Mouse (Mus musculus): ENCODE data around the gene Tmem178.

Gene Tmem178

GRCm38 (mm10) chr17:80944530-80945198, at the start of gene Tmem178:
TSS of gene Tmem178 (plus strand) at chr17:80944632.
- no peak for DNase-seq (ENCODE audit: extremely low read depth, low read depth)

- DNase-seq (ENCODE audit: extremely low read depth, low read depth): no peak
Observed at GRCm38 (mm10) chr17:80896481-80896880, 48.0 kb upstream of the Tmem178 start.

- DNase-seq (ENCODE audit: extremely low read depth, low read depth): no peak
Observed at GRCm38 (mm10) chr17:80897709-80898440, 46.6 kb upstream of the Tmem178 start.

- no peak for DNase-seq (ENCODE audit: extremely low read depth, low read depth)
Observed at GRCm38 (mm10) chr17:80899513-80900199, 44.8 kb upstream of the Tmem178 start.

GRCm38 (mm10) chr17:80900200-80900520, 44.3 kb upstream of the Tmem178 start:
- no peak for DNase-seq (ENCODE audit: extremely low read depth, low read depth)

- DNase-seq (ENCODE audit: extremely low read depth, low read depth): no peak
Observed at GRCm38 (mm10) chr17:80901885-80902284, 42.5 kb upstream of the Tmem178 start.

- DNase-seq (ENCODE audit: extremely low read depth, low read depth): no peak
Observed at GRCm38 (mm10) chr17:80903121-80903875, 41.1 kb upstream of the Tmem178 start.

GRCm38 (mm10) chr17:80904061-80904460, 40.4 kb upstream of the Tmem178 start:
- no peak for DNase-seq (ENCODE audit: extremely low read depth, low read depth)

- no peak for DNase-seq (ENCODE audit: extremely low read depth, low read depth)
Observed at GRCm38 (mm10) chr17:80915666-80916065, 28.8 kb upstream of the Tmem178 start.

GRCm38 (mm10) chr17:80919261-80919660, 25.2 kb upstream of the Tmem178 start:
- DNase-seq (ENCODE audit: extremely low read depth, low read depth): no peak

GRCm38 (mm10) chr17:80921286-80922134, 22.9 kb upstream of the Tmem178 start:
- DNase-seq (ENCODE audit: extremely low read depth, low read depth): no peak

- DNase-seq (ENCODE audit: extremely low read depth, low read depth): no peak
Observed at GRCm38 (mm10) chr17:80925554-80925953, 18.9 kb upstream of the Tmem178 start.

GRCm38 (mm10) chr17:80927151-80927550, 17.3 kb upstream of the Tmem178 start:
- DNase-seq (ENCODE audit: extremely low read depth, low read depth): no peak

- no peak for DNase-seq (ENCODE audit: extremely low read depth, low read depth)
Observed at GRCm38 (mm10) chr17:80932716-80933115, 11.7 kb upstream of the Tmem178 start.

- DNase-seq (ENCODE audit: extremely low read depth, low read depth): no peak
Observed at GRCm38 (mm10) chr17:80933401-80934029, 10.9 kb upstream of the Tmem178 start.

- no peak for DNase-seq (ENCODE audit: extremely low read depth, low read depth)
Observed at GRCm38 (mm10) chr17:80935807-80936519, 8.5 kb upstream of the Tmem178 start.

GRCm38 (mm10) chr17:80936521-80936920, 7.9 kb upstream of the Tmem178 start:
- no peak for DNase-seq (ENCODE audit: extremely low read depth, low read depth)

- no peak for DNase-seq (ENCODE audit: extremely low read depth, low read depth)
Observed at GRCm38 (mm10) chr17:80939833-80940232, 4.6 kb upstream of the Tmem178 start.

- no peak for DNase-seq (ENCODE audit: extremely low read depth, low read depth)
Observed at GRCm38 (mm10) chr17:80941857-80942256, 2.6 kb upstream of the Tmem178 start.
